Mouse (Mus musculus) lung, postnatal 0 days (tissue): Measurements from ENCODE around the gene Gm26992.

Experiments
- CTCF ChIP-seq: IDR thresholded peaks from 2 replicates; pipeline ENCODE4 v1.5.1; 2016; ENCODE audit warnings: antibody characterized with exemption, mild to moderate bottlenecking
- EP300 ChIP-seq: IDR thresholded peaks from 2 replicates; pipeline ENCODE4 v1.6.1; 2016; ENCODE audit warnings: antibody characterized with exemption, mild to moderate bottlenecking, control low read depth

GRCm38 (mm10) chrX:103518798-103519197, 97.0 kb downstream of the Gm26992 start:
- TF ChIP-seq CTCF (no peak), EP300 (no peak)
